Mouse (Mus musculus): ENCODE measurements around the gene Tfb2m. TPM values are rescaled to one million over a fixed set of nuclear protein-coding genes. Genes with fewer than 3 reads are reported as not detected.

The Tfb2m gene
- polyA plus RNA-seq, 1 experiment from 2014 or later, result 21.8 TPM

DNA sequence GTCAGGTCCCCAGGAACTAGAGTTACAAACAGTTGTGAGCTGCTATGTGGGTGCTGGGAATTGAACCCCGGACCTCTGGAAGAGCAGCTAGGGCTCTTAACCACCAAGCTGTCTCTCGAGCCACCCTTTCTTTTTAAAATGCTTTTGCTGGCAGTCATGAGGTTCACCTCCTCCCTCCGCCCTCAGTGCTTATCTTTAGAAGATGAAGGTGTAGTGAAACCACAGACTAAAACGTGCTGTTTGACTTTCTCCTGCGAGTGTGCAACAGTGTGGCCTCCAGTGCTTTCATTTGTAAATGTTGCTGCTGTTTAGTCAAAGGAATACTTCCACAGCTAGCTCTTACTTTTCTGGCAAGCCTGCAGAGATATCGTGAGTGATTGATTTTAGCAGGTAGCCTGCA lies 32.6 kb upstream of the Tfb2m start:
- WGBS, result 61% methylated on average over 6 of the region's 6 CpGs
- Histone ChIP-seq H3K27ac (ENCODE audit: low read depth, low read length) (no peak overlapping the region), H3K4me2 (replicated peaks; ENCODE audit: low read depth) (no peak overlapping the region), H3K27me3 (replicated peaks; ENCODE audit: control insufficient read depth, insufficient read depth, low read length) (no peaks in the 10 kb centered on the region), H3K9ac (ENCODE audit: low read depth, low read length) (no peak overlapping the region), H3K4me3 (ENCODE audit: low read depth, low read length) (no peak overlapping the region), H3K4me1 (replicated peaks; ENCODE audit: control insufficient read depth, insufficient read depth, low read length) (peaks cover 3% of the 10 kb centered on the region; the same call in 1 of the 2 replicates), H3K36me3 (ENCODE audit: control insufficient read depth, insufficient read depth) (peaks cover 9% of the 10 kb centered on the region; the same call in 1 of the 2 replicates), H3K9me3 (ENCODE audit: control insufficient read depth) (no peaks in the 10 kb centered on the region)
- no peak for TF ChIP-seq CTCF (IDR thresholded peaks at IDR 0.05; ENCODE audit: low read depth)
- ATAC-seq, result no peak

- H3K4me1 ChIP-seq (replicated peaks; ENCODE audit: control insufficient read depth, insufficient read depth, low read length), result peaks cover 3% of the 10 kb centered on the region; the same call in 1 of the 2 replicates
- H3K4me3 ChIP-seq (ENCODE audit: low read depth, low read length), result no peak overlapping the region
- H3K9ac ChIP-seq (ENCODE audit: low read depth, low read length), result no peak overlapping the region
- H3K36me3 ChIP-seq (ENCODE audit: control insufficient read depth, insufficient read depth), result no peaks in the 10 kb centered on the region
- H3K27me3 ChIP-seq (replicated peaks; ENCODE audit: control insufficient read depth, insufficient read depth, low read length), result no peaks in the 10 kb centered on the region
- H3K9me3 ChIP-seq (ENCODE audit: control insufficient read depth), result no peaks in the 10 kb centered on the region
- peak overlapping the region; percentile 46; the same call in 1 of the 2 replicates for H3K27ac ChIP-seq (ENCODE audit: low read depth, low read length)
- no peak for ATAC-seq
- H3K4me2 ChIP-seq (replicated peaks; ENCODE audit: low read depth), result no peak overlapping the region
- WGBS, result 64% methylated on average over 6 of the region's 6 CpGs
- no peak for TF ChIP-seq CTCF (IDR thresholded peaks at IDR 0.05; ENCODE audit: low read depth)
Observed at GRCm38 (mm10) chr1:179573650-179574206, 27.7 kb upstream of the Tfb2m start.

DNA sequence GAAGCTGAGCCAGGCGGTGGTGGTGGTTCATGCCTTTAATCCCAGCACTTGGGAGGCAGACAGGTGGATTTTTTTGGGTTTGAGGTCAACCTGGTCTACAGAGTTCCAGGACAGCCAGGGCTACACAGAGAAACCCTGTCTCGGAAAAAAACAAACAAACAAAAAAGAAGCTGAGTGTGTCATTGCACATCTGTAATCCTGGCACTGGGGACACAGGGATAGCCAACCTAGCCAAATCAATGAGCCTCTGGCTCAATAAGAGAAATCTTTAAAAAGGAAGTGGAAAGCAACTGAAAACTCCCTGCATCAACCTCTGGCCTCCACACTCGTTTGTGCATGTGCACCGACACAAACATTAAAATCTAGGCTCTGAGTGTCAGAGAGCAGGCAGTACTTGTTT lies 25.6 kb upstream of the Tfb2m start:
- H3K9me3 ChIP-seq (ENCODE audit: control insufficient read depth), result no peaks in the 10 kb centered on the region
- H3K27ac ChIP-seq (ENCODE audit: low read depth, low read length), result no peak overlapping the region
- TF ChIP-seq CTCF (IDR thresholded peaks at IDR 0.05; ENCODE audit: low read depth), result no peak
- H3K4me1 ChIP-seq (replicated peaks; ENCODE audit: control insufficient read depth, insufficient read depth, low read length), result peaks cover 4% of the 10 kb centered on the region; the same call in 1 of the 2 replicates
- H3K36me3 ChIP-seq (ENCODE audit: control insufficient read depth, insufficient read depth), result no peaks in the 10 kb centered on the region
- 82% methylated on average over 4 of the region's 4 CpGs for WGBS
- no peak overlapping the region for H3K9ac ChIP-seq (ENCODE audit: low read depth, low read length)
- no peak overlapping the region for H3K4me2 ChIP-seq (replicated peaks; ENCODE audit: low read depth)
- ATAC-seq, result no peak
- H3K27me3 ChIP-seq (replicated peaks; ENCODE audit: control insufficient read depth, insufficient read depth, low read length), result no peaks in the 10 kb centered on the region
- H3K4me3 ChIP-seq (ENCODE audit: low read depth, low read length), result no peak overlapping the region

- H3K4me1 ChIP-seq (replicated peaks; ENCODE audit: control insufficient read depth, insufficient read depth, low read length), result peaks cover 4% of the 10 kb centered on the region; the same call in 1 of the 2 replicates
- no peak overlapping the region for H3K4me3 ChIP-seq (ENCODE audit: low read depth, low read length)
- no peaks in the 10 kb centered on the region for H3K9me3 ChIP-seq (ENCODE audit: control insufficient read depth)
- H3K27me3 ChIP-seq (replicated peaks; ENCODE audit: control insufficient read depth, insufficient read depth, low read length), result no peaks in the 10 kb centered on the region
- no peak for TF ChIP-seq CTCF (IDR thresholded peaks at IDR 0.05; ENCODE audit: low read depth)
- WGBS, result 74% methylated on average over 1 of the region's 1 CpGs
- ATAC-seq, result no peak; the same call in 1 of the 2 replicates
- H3K27ac ChIP-seq (ENCODE audit: low read depth, low read length), result no peak overlapping the region
- no peak overlapping the region for H3K4me2 ChIP-seq (replicated peaks; ENCODE audit: low read depth)
- H3K9ac ChIP-seq (ENCODE audit: low read depth, low read length), result no peak overlapping the region
- no peaks in the 10 kb centered on the region for H3K36me3 ChIP-seq (ENCODE audit: control insufficient read depth, insufficient read depth)
Observed at GRCm38 (mm10) chr1:179570482-179570881, 24.4 kb upstream of the Tfb2m start.

DNA sequence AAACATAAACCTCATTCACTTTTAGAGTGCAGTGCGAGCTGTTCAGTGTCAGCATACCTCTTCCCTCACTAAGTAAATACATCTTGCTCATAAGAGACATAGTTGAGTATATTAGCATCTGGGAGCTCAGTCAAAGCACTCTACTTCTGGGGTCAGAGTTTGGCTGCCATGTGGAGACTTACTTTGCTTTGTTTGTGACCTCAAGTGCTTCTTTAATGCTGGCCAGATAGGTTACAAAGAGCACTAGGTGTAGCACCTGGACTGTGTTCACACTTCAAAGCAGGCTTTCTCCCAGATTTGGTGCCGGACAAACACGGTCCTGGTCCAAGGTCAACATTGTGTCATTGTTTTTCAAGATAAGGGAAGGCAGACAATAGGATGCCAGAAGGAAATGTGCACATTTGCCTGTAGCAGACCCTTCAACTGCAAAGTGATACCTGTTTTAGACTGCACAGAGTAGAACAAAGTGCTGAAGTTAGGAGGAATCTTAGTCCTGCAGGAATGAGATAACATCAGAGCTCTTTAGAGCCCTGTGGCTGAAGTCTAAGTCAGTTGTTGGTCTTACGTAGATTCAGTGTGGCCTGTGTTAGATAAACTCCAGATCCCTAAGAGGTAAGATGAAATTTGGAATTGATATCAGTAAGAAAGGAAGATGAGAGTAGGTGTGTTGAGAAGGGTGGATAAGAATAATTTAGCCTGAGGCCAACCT lies 22.8 kb upstream of the Tfb2m start:
- H3K36me3 ChIP-seq (ENCODE audit: control insufficient read depth, insufficient read depth), result no peaks in the 10 kb centered on the region
- no peaks in the 10 kb centered on the region for H3K27me3 ChIP-seq (replicated peaks; ENCODE audit: control insufficient read depth, insufficient read depth, low read length)
- no peak overlapping the region for H3K4me3 ChIP-seq (ENCODE audit: low read depth, low read length)
- no peak overlapping the region for H3K9ac ChIP-seq (ENCODE audit: low read depth, low read length)
- H3K4me2 ChIP-seq (replicated peaks; ENCODE audit: low read depth), result no peak overlapping the region
- peaks cover 4% of the 10 kb centered on the region; the same call in 1 of the 2 replicates for H3K4me1 ChIP-seq (replicated peaks; ENCODE audit: control insufficient read depth, insufficient read depth, low read length)
- 33% methylated on average over 4 of the region's 4 CpGs for WGBS
- ATAC-seq, result peak; percentile 33; the same call in 1 of the 2 replicates
- no peak overlapping the region for H3K27ac ChIP-seq (ENCODE audit: low read depth, low read length)
- H3K9me3 ChIP-seq (ENCODE audit: control insufficient read depth), result no peaks in the 10 kb centered on the region
- no peak for TF ChIP-seq CTCF (IDR thresholded peaks at IDR 0.05; ENCODE audit: low read depth)

GRCm38 (mm10) chr1:179567558-179567957 lies 21.5 kb upstream of the Tfb2m start:
- TF ChIP-seq CTCF (IDR thresholded peaks at IDR 0.05; ENCODE audit: low read depth), result no peak
- WGBS, result 56% methylated on average over 7 of the region's 7 CpGs

More at GRCm38 (mm10) chr1:179567558-179567957, 21.5 kb upstream of the Tfb2m start:
- H3K4me2 ChIP-seq (replicated peaks; ENCODE audit: low read depth), result no peak overlapping the region
- peaks cover 4% of the 10 kb centered on the region; the same call in 1 of the 2 replicates for H3K4me1 ChIP-seq (replicated peaks; ENCODE audit: control insufficient read depth, insufficient read depth, low read length)
- no peak overlapping the region for H3K9ac ChIP-seq (ENCODE audit: low read depth, low read length)
- ATAC-seq, result no peak; the same call in 1 of the 2 replicates
- no peaks in the 10 kb centered on the region for H3K27me3 ChIP-seq (replicated peaks; ENCODE audit: control insufficient read depth, insufficient read depth, low read length)
- no peaks in the 10 kb centered on the region for H3K36me3 ChIP-seq (ENCODE audit: control insufficient read depth, insufficient read depth)
- H3K27ac ChIP-seq (ENCODE audit: low read depth, low read length), result no peak overlapping the region
- no peaks in the 10 kb centered on the region for H3K9me3 ChIP-seq (ENCODE audit: control insufficient read depth)
- H3K4me3 ChIP-seq (ENCODE audit: low read depth, low read length), result no peak overlapping the region
